Mouse (Mus musculus): ENCODE measurements around the gene Pcx. TPM values are rescaled to one million over a fixed set of nuclear protein-coding genes. Genes with fewer than 3 reads are reported as not detected.

Pcx gene
- total RNA-seq, 2 experiments from 2014 or later, result 36.9 to 43.8 TPM

DNA sequence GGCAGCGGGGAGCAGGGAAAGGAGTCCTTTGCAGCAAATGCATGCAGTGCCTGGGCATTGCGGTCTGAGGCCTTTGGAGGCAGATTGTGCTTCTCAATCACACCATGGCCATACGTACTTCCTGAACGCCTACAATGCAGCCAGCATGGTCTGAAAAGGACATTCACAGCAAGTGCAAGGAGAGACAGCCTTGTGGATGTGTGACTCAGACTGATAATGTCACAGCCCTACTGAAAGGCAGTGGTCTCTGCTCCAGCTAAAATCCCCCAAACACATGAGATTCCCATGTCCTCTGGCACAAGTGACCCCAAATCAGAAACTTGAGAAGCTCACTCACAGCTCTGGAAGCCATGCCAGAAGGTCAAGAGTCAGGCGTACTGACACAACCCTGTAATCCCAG is 14.5 kb upstream of the Pcx start:
- intact Hi-C loops (cut with DNase I), result loop anchor here (5.0 to 10.0 kb wide), 2 partner anchors 131 to 499 kb away; partner anchors contain the start of genes Npas4 and Rce1
- no peak for DNase-seq

DNA sequence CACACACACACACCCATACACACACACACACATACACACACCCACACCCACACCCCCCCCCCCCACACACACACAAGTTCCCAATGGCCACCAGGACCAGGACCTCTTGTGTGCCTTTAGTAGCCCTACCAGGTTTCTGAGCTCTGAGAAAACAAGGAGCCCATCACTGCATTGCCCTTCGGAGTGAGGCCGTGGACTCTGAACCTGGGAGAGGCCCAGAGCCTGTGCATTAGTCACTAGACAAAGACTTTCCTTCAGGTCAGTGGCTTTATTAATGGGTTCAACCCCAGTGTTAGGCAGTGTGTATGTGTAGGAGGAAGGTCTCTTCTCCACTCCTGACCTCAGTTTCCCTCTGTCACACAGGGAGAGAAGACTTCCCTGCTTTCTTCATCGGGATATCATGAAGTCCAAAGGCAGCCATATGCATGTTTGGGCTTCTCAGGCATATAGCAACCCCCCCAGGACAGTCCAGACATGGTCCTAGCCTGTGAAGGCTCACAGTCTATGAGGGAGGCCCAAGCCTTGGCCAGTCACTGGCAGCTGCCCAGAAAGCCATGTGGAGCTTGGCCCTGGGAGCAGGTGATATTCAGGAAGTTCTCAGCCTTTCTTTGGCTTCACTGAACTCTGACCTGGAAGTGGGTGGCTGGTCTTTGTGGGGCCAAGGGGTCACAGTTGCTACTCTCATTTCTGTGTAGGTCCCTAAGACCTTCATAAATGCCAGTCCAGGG is 13.6 kb upstream of the Pcx start:
- intact Hi-C loops (cut with DNase I), result loop anchor here (1.0 to 10.0 kb wide), 3 partner anchors 131 to 498 kb away; partner anchors contain the start of genes Npas4 and Rce1
- DNase-seq, result no peak

DNA sequence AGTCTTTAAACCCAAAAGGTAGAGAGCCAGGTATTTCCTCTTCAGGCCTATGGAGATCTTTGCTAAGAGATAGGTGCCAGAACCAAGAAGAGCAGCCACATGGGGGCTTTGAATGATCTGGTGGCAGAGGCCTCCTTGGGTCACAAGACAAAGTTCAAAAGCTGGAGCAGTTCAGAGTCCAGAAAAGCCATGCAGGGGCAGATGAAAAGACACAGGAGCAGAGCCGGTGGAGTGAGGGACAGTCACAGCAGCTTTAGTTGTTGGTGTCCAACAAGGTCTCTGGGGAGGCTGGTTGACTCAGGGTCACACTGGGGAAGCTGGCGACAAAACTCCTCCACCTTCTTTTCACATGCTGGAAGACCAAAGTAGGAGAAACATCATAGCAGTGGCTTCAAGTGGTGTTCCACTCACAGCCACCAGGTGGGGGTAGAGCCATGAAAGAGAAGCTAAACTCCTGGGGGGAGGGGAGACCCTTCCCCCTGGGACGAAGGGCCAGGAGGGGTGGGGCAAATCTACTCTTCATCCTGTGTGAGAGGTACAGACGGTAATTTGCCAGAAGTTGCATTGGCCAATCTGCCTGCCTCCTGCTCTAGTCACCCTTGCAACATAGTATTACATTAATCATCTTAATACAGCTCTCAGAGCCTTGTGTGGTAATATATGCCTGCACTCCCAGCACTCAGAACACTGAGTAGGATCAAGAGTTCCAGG is 12.9 kb upstream of the Pcx start:
- peak; percentile 65 to 71 for DNase-seq

DNA sequence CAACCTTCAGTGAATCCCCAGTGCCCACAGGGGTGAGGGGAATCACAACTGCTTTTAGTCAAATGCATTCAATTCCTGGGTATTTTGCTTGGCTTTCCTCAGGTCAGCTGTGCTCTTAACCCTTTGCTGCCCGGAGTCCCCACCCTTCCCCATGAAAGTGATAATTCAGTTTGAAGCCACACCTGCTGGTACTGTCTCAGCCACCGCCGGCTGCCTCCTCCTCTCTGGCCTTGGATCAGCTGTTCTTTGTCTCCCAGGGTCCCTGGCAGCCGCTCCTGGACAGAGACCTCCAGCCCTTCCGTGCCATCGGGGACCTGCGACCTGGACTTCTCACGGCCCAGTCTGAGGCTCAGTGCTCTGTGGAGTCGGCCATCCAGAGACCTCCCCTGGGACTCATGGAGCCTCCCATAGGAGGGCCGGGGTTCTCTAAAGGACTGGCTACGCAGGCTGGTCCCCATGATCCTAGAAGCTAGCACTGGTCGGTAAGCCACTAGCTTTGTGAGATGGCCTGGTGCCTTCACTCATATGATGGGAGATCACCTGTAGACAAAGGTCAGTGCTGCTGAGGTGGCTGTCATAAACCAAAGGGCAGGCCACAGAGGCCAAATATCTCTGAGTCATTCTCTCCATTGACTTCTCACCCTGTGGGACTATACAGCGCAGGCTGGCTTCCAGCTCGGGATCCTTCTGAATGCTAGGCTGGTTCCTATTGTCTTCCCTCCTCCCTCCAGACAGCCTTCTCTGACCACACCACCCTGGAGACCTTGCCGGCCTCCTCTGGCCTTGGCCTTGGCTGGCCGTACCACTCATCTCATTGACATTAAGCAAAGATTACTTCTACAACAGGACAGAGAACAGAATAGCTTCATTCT is 12.0 kb upstream of the Pcx start, which contains the start of gene 2010003K11Rik:
TSS of gene 2010003K11Rik (minus strand) at position 522 of the 872 bp plus-strand sequence.
- intact Hi-C loops (cut with DNase I), result loop anchor here (5.0 to 10.0 kb wide), 2 partner anchors 129 to 497 kb away; partner anchors contain the start of genes Npas4 and Rce1
- DNase-seq, result no peak

More for the DNA sequence above, 12.9 kb upstream of the Pcx start:
- intact Hi-C loops (cut with DNase I), result loop anchor here (1.0 to 10.0 kb wide), 3 partner anchors 130 to 497 kb away; partner anchors contain the start of genes Npas4 and Rce1

DNA sequence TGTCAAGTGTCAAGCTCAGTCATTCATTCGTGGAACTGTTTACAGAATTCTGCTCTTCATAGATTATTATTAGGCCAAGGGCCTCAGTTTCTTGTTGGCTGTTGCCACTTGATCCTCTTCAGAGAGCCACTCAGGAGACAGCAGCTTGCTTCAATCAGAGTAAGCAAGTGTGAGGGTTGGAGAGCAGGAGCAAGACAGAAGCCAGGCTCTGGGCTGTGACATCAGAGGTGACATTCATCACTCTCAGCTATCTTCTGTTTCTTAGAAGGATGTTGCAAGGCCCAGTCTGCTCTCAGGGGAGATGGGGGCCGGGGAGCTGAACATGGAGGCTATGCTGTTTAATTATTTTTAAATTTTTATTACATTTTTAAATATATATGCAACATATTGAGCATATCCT is 7.6 kb upstream of the Pcx start:
- intact Hi-C loops (cut with DNase I), result no loop called here

DNA sequence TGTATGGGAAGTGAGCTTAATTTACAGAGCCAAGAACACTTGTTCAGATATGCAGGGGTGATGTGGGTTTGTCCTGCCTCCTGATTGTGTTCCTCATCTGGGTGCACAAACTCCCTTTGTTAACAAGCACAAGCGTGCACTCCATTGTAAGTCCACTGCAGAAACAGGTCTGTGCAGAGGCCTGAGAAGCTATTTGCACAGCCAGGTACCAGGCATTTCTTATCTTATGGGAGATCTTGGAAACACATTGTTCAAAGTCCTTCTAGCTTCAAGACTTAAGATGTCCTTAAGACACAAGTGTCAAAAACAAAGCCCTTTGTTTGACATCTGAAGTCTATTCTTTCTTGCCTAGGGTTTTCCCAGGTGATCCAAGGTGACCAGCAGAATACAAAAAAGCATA is 5.4 kb upstream of the Pcx start:
- intact Hi-C loops (cut with DNase I), result no loop called here
- no peak for DNase-seq

More for the DNA sequence above, 7.6 kb upstream of the Pcx start:
- DNase-seq, result no peak

DNA sequence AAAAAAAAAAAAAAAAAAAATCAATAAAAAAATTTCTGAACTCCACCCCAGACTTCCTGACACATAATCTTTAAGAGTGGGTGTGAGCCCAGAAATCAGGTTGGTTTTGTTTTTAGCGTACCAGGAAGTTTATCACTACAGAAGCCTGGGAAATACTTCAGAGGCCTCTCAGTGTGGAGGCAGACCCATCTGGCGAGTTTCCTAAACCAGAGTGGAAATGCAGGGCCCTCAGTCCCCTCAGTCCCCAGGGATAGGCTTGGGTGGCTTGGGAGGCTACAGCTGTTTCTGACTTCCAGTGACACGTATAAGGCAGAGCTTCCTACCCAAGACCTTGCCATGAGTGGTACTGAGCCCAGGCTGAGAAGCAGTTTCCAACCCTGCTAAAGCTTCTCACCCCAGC is 2.5 kb upstream of the Pcx start:
- no peak for DNase-seq
- intact Hi-C loops (cut with DNase I), result no loop called here

DNA sequence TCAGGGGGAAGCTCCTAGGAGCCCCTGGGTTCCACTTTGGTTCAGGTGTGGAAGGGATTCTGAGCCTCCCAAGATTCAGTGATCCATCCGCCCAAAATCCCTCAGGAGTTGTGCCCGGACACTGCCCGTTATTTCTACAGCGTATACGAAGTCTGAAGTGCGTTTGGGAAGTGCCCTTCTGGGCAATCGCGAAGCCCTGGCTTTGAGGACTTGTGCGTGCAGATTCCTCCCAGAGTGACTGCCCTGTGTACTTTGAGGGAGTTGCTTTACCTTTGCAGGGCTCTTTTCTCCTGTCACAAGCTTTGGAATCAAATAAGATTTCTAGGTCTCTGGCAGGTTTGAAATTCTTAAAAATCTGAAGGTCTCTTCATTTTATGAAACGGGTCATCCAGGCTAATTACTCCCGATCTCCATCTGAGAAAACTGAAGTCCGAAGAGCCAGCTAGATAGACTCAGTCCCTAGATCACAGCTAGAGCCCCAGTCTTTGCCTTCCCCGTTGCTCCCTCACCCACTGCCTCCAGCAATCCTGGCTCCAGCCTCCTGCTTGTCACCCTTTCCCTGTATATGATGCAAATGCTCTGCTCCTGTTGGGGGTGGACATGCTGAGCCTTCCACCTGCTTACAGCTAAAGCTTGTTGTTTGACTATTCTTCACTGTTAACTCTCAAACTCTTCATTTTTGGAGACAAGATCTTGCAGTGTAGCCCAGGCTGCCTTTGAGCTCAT is 1.0 kb downstream of the Pcx start:
- DNase-seq, result no peak
- intact Hi-C loops (cut with DNase I), result no loop called here

DNA sequence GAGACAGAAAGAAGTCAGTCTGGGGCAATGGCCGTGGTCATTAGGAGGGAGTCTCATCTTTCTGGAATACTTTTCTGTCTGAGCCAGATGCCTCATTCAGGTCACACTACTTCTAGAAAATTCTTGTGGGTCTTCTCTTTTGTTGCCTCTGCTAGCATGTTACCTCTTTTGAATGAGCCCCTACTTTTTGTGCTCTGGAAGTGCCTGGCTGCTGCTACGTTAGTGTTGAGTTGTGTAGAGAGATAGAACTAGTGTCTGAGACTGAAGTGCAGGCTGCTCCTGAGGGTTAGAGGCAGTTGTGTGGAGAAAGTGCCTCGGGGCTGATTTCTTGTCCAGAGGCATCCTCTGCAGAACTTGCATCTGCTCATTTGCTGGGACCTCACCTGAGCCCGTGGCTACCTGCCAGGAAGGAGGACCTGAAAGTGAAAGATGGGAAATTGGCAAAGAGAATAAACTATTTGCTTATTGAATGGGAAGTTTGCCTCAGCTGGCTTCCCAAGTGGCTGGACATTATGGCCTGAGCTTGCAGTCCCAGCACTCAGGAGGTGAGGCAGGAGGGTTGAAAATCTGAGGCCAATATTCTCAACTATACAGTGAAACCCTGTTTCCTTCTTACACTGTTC is 3.1 kb downstream of the Pcx start:
- DNase-seq, result no peak
- intact Hi-C loops (cut with DNase I), result no loop called here

DNA sequence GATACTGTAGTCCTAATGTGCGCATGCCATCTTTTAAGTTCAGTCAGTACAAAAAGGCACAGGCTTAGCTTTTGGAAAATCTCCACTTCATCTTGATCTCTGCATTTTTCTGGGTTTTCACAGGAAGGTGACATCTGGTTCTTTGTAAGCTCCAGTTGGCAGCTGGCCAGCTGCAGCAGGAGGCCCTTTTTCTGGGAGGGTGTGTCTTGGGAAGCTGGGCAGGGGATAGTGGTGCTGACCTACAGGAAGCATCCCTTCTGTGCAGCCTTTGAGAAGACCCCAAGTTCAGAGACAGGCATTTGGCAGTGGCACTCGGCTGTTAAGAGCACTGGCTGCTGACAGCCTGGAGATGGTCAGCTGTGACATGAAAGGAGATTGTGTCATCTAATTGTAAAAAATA is 5.5 kb downstream of the Pcx start:
- intact Hi-C loops (cut with DNase I), result no loop called here
- no peak for DNase-seq

DNA sequence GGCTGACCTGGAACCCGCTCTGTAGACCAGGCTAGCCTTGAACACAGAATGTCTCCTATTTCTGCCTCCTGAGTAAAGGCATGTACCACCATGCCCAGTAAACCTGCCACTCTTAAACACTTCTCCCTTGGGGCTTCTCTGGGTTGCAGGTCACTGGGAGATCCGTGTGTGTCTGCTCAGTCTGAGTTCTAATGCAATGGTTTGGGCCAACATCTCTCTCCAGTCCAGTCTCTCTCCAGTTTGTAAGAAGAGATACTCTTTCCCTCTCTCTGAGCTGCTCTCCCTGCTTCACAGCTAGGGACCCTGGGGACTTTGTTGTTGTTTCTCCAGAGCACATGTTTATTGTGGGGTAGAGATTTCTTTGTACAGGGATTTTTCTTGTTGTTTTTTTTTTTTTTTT is 6.0 kb downstream of the Pcx start:
- intact Hi-C loops (cut with DNase I), result no loop called here
- DNase-seq, result no peak

DNA sequence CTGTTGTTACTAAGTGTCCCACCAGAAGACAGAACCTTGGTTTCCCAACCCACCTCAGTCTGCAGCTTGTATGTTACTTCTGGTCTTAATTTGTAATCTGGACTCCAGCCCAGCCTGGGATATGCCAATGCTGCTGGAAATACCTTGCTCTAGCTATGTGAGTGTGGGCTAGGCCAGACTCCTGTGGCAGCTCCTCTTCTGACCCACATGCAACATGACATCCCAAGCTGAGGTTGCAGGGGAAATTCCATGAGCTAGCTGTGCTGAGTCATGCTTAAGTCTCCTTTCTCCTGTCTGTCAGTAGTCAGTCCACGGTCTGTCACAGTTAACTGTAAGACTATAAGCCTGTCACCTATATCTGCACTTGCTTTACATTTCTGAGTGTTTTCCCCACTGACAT is 7.2 kb downstream of the Pcx start:
- no peak for DNase-seq
- intact Hi-C loops (cut with DNase I), result no loop called here

DNA sequence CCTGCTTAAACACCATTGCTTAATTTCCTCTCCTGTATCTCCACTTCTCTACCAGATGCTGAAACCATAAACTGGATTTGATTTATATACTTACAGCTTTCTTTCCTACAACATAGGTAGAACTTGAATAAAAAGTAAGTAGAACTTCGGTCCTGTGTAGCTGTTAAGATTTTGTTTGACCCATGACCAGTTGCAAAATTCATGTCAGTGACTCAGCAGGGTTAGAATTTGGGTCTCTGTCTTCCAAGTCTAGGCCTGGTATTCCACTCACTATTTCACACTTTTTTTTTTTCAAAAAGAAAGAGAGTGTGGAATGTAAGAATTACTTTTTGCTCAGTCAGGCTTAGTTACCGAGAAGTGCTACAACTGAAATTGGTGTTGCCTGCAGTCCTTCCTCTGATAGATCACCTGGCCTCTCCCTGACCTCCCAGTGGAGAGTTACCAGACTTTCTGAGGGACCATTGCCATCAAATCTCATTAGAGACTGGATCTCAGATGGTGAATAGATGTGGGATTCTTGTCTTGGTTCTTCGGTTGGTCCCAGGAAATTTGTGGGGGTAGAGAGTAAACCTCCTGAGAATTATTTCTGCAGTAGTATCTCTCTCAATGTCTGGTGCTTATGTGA is 11.3 kb downstream of the Pcx start:
- intact Hi-C loops (cut with DNase I), result no loop called here
- no peak for DNase-seq

DNA sequence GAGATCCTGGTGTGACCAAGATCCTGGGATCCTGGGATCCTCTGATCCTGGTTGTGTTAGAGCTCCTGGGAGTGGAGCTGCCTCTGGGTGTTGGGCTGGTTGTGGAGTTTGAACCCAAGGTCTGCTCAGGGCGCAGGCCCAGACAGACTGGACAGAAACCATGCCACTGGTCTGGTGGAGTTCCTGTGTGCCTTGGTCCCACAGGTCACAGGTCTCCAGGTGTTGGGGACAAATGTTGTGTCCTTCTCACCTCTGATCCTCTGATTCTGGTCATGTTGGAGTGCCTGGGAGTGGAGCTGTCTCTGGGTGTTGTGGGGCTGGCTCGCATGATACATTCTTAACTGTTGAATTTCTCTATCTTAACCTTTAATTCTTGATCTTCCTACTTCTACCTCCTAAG is 24.4 kb downstream of the Pcx start:
- DNase-seq, result no peak
- intact Hi-C loops (cut with DNase I), result no loop called here

DNA sequence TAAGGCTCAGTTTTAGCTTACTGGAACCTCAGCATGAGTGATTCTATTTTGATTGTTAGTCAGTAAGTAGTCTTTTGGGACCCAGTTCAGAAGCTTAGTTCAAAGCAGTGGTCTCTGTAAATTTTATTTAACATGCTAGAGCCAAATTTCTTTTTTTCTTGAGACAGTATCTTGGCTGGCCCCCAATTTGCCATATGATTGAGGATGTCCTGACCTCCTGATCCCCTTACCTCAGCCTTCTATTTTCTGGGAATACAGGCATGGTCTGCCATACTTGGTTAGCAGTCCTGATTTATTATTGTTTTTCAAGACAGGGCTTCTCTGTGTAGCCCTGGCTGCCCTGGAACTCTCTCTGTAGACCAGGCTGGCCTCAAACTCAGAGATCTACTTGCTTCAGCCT is 25.6 kb downstream of the Pcx start:
- intact Hi-C loops (cut with DNase I), result no loop called here

DNA sequence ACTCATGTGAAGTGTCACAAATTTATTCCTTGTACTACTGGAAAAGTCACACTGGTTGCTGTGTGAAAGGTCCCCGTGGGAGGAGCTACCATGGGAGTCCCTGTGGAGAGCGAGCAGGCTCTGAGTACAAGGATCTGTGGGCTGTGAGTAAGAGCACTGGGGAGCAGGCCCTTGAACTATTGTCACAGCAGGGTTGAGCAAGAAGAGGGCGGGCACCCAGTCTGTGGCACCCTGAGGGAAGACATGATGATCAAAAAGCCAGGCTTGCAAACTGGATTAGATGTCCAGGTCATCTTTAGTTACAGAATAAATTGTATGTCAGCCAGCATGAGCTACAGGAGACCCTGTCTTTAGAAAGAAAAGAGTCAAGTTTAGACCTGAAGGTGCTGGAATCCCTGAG is 26.3 kb downstream of the Pcx start:
- intact Hi-C loops (cut with DNase I), result no loop called here
- no peak for DNase-seq

More for the DNA sequence above, 25.6 kb downstream of the Pcx start:
- no peak for DNase-seq

DNA sequence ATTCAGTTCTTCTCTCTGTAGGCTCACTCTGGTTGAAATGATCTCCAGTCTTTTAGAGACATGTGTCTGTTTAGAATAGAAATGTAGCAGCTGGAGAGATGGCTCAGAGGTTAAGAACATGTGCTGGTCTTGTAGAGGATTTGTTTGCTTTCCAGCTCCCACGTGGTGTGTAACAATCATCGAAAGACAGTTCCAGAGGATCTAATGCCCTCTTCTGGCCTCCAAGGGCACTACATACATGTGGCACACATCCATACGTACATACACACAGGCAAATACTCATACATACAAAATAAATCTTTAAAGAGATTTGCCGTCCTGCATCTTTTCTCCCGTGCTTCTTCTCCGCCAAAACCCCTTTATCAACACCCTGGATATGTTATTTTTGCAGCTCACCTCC is 30.0 kb downstream of the Pcx start:
- no peak for DNase-seq
- intact Hi-C loops (cut with DNase I), result no loop called here

DNA sequence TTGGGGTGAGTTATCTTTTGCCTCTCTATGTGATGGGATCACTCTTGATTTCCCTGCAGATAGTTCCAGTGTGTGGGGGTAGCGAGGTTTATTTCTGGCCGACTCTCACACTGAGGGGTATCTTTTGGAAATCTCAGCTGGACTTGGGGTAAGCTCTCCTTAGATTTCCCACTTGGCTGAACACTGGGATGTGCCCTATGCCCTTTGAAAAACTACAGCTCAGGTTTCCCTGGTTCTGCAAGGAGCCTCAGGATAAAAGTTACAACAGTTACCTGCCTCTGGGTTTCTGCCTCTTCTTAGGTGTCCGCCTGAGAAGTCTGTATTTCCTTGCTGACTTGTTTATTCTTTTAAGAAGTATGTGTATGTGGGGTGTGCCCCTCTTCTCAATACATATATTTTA is 30.7 kb downstream of the Pcx start:
- DNase-seq, result no peak
- intact Hi-C loops (cut with DNase I), result no loop called here

DNA sequence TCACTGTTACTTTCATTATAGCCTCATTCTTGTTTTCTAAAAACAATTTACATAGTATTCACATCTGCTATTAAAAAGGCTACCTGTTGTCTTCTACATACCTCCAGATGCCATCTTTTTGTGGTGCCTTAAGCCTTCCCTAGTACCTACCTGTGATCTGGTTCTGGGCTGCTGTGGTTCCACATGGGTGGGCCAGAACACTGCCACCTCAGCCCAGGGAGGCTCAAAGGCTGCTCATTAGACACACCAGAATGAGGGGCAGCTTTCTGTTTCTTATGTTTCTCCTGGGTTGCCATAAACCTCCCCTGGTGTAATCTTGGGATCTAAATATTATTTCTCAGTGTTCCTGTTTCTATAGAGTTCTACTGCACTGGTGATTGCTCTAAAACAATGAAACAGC is 31.8 kb downstream of the Pcx start:
- intact Hi-C loops (cut with DNase I), result no loop called here
- DNase-seq, result no peak
